Mouse (Mus musculus): ENCODE data around the gene Mcemp1. TPM values are rescaled to one million over a fixed set of nuclear protein-coding genes. Genes with fewer than 3 reads are reported as not detected.

Mcemp1 gene
- not detected in 4 replicates for total RNA-seq (2023; ENCODE audit: inconsistent age)

DNA sequence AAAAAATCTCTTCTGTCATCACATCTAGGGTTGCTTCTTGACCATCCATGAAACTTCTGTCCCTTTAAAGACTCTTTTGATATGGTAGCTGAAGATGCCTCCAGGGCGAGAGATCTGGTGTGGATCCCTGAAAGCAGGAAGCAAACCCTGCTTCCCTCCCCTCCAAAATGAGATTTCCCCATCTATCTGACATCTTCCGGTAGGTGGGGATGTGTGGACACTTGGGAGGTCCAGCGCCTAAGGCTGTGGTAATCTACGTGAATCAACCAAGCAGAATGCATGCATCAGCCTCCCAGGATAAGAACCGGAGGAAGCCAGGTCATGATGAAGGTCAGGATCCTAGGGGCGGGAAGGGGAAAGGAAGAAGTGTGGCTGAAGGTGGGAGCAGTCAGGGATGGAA is at the start of gene Mcemp1:
Gene Mcemp1, plus strand, starts transcription at position 248 of the 400 bp plus-strand sequence.

DNA sequence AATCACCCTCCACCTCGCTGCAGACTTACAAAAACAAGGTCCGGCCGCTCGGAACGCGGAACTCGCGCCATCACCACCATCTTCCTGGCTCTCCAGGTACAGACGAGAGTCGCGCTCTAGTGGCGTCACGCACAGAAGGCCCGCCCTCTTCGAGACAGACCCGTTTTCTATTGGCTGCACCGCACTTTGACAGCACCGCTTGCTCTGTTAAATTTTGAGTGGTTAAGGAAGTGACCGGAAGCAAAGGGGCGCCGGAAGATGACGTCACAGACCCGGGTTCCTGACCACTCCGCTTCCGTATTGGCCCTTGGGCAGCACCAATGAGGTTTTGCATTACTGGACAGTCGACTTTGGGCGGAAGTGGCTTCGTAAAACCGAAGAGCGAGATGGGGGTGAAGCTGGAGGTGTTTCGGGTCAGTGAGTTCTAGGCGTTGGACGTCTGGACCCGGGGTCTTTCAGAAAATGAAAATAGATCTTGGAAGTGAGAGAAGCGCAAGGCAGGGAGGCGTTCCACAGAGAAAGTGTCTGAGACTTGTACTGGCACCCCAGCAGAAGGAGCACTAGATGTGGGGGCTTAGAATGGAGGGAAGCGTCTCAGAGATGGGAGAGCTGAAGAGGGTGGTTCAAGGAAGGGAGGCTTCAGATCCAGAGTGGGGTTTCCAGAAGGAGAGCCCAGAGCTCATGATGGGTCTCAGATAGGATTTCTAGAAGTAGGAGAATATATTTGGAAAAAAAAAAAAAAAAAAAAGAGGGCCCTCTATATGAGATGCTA is 44.2 kb upstream of the Mcemp1 start, which contains the start of the genes Xab2 and Pet100:
Gene Xab2, minus strand, starts transcription at position 118 of the 772 bp plus-strand sequence.
Gene Pet100, plus strand, starts transcription at position 350 of the 772 bp plus-strand sequence.

DNA sequence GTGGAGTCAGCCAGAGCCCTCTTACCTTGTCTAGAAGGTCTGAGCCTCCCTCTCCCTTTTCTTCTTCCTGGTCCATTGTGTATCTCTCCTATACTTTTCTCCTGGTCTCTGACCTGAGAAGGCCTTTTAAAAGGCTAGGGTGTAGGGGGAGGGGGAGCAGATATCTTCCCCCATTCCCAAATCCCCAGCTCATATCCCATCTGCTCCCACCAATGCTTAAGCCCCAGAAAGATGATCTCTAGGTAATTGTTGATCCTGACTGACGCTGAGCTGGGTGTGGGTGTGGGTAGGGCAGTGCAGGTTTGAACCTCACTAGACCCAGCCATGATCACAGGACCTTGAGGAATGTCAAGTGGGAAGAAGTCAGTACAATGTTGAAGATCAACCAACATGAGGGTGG is 40.1 kb upstream of the Mcemp1 start, which contains the start of gene Pcp2:
Gene Pcp2, minus strand, starts transcription at position 101 of the 400 bp plus-strand sequence.

DNA sequence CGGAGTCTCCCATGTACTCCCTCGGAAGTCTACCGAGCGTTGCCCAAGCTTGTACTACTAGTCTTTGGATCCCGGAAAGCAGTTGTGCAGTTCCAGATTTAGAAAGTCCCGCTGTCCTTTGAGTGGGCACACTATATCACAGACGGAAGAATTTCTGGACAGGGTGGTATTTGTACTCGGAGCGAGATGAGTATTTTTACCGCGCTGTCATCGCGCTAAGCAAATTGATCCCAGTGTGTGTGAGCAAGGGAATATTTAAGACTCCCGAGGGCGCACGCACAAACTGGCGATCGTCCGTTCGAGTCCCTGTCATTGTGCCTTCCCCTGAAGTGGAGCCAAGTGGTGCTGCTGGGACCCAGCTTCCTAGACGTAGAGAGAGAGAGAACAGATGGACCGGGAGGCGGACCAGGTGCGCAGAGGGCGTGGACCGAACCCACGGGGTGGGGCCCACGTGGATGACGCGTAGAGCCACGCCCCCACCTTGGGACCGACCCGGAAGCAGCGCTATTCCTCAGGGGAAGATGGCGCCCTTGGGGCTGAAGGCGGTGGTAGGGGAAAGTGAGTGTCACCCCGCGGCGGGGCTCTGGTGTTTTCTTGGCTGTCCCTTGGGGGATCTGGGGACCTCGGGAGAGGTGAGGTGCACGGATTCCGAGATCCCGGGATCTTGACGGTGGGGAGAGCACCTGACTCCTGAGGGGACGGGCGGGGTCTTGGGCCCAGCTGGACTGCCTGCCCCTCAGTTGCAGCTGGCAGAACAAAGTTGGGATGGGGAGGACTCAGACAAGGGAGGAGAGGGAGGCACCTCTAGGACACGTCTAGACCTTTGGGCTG is 34.7 kb upstream of the Mcemp1 start, which contains the start of gene Stxbp2:
Gene Stxbp2, plus strand, starts transcription at position 309 of the 831 bp plus-strand sequence.

DNA sequence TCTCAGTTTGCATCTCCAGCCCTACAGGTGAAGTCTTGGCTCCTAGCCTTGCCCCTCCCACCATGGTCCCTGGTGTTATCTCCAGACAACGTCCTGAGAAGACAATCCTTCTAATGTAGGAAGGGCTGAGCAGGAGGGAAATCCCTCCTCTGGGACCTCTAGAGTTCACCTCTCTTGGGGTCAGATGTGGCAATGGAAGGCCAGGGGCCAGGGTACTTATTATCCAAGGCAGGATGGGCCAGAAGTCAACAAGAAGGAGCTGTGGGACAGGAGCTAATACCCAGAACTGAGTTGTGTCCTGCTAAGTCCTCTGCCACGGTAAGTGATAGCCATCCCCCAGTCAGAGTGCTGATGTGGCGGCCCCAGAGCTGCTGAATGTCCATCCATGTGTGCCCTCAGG is 10.0 kb upstream of the Mcemp1 start, which contains the start of gene Retn:
Gene Retn, plus strand, starts transcription at position 245 of the 400 bp plus-strand sequence.

DNA sequence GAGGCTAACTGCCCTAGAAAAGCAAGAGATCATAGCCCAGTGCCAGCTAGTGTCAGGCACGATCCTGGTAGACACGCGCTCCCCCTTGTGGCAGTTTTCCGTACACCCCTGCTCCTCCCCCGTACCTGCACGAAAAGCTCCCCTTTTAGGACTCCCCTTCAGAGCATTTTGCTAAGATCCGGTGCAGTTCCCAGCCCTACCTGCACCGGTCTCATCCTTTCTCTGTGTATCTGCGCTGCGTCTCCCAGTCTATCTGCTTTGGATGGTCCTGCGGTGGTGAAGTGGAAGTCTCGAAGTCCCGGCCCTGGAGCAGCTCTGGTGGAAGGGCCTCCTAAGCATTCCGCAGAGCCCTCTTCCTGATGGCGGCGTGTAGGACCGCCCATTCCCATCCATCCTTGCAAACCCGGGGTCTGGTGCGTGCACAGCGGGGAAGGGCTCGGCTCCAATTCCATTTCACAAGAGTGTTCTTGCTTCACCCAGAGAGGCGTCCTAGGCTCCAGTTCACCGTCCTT is 6.5 kb downstream of the Mcemp1 start, which contains the start of gene Fcor:
Gene Fcor, minus strand, starts transcription at position 383 of the 512 bp plus-strand sequence.

DNA sequence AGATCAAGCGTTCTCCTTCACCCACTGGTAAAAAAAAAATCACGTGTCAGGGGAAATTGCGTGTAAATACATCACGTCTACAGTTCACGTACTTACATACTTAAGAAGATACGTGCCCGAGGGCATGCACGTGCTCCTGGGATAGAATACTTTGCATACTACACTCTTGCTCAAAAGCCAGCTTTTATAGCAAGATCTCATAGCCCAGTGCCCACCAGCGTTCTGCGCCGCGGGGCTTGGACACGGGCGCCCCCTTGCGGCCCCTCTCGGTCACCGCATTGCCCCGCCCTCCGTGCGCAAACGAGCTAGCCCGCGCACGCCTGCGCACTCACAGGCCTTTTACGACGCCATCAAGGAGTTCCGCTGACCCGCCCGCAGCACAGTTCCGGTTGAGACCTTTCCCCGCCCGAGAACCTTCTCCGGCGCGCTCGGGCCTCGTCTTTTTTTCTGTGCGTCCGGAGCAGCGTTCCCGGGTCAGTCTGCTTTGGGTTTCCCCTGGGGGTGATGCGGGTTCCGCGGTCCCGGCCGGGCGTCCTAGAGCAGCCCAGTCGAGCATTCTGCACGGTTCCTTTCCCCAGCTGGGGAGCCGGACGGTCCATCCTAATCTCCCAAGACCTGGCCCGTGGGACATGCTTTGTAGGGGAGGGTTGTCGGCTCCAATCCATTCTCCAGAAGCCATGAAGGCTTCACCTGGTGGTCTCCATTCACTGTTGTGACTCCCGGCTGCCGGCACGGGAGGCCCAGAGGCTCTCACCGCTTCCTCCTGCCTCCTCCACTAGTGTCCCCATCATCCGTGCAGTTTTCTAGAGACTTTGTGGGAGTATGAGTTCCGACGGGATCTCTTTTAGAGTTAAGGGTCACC is 10.8 kb downstream of the Mcemp1 start, which contains the start of gene Trappc5:
Gene Trappc5, plus strand, starts transcription at position 169 of the 862 bp plus-strand sequence.

DNA sequence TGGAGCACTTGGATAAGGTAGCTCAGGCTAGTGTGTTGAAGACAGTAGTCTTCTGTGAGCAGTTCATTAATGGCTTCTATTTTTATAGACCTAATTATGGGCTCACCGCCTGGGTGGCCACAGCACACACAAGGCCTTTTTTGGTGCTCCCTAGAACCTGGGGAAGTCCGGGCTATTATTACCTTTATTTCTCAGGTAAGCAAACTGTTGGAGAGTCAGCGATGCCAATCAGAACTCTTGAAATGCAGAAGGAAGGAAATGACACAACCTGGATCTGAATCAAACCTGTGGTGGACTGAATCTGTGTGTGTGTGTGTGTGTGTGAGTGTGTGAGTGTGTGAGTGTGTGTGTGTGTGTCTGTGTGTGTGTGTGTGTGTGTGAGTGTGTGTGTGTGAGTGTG is 28.6 kb downstream of the Mcemp1 start, which contains the start of gene Fcer2a:
Gene Fcer2a, minus strand, starts transcription at position 55 of the 400 bp plus-strand sequence.

Other genes with a start within 250 kb of the Mcemp1 start
- gene Pex11g, start 198.1 kb upstream of the Mcemp1 start, total RNA-seq (2023; ENCODE audit: inconsistent age), result 0.80 to 1.7 TPM (median 1.4 TPM) in 4 replicates
- 4.9 to 9.2 TPM (median 7.3 TPM) in 4 replicates for gene Tex45, start 194.9 kb upstream of the Mcemp1 start, total RNA-seq (2023; ENCODE audit: inconsistent age)
- 8.0 to 11.4 TPM (median 9.8 TPM) in 4 replicates for gene Zfp358, start 172.6 kb upstream of the Mcemp1 start, total RNA-seq (2023; ENCODE audit: inconsistent age)
- 89.1 to 114 TPM (median 104 TPM) in 4 replicates for gene Mcoln1, start 165.3 kb upstream of the Mcemp1 start, total RNA-seq (2023; ENCODE audit: inconsistent age)
- gene Pnpla6, start 150.4 kb upstream of the Mcemp1 start, total RNA-seq (2023; ENCODE audit: inconsistent age), result 60.2 to 80.5 TPM (median 68.7 TPM) in 4 replicates
- gene C330021F23Rik, start 97.8 kb upstream of the Mcemp1 start, total RNA-seq (2023; ENCODE audit: inconsistent age), result not detected in 4 replicates
- 0.12 to 0.27 TPM (median 0.18 TPM) in 4 replicates for gene Camsap3, start 78.5 kb upstream of the Mcemp1 start, total RNA-seq (2023; ENCODE audit: inconsistent age)
- gene Xab2, start 44.4 kb upstream of the Mcemp1 start, total RNA-seq (2023; ENCODE audit: inconsistent age), result 91.5 to 105 TPM (median 97.7 TPM) in 4 replicates
- 67.8 to 74.9 TPM (median 70.5 TPM) in 4 replicates for gene Pet100, start 44.2 kb upstream of the Mcemp1 start, total RNA-seq (2023; ENCODE audit: inconsistent age)
- not detected in 4 replicates for gene Pcp2, start 40.2 kb upstream of the Mcemp1 start, total RNA-seq (2023; ENCODE audit: inconsistent age)
- 248 to 283 TPM (median 258 TPM) in 4 replicates for gene Stxbp2, start 34.8 kb upstream of the Mcemp1 start, total RNA-seq (2023; ENCODE audit: inconsistent age)
- not detected in 4 replicates for gene Retn, start 10.0 kb upstream of the Mcemp1 start, total RNA-seq (2023; ENCODE audit: inconsistent age)
- gene Fcor, start 6.6 kb downstream of the Mcemp1 start, total RNA-seq (2023; ENCODE audit: inconsistent age), result 1.6 TPM in 1 of 4 replicates, not detected in the others
- 19.9 to 22.8 TPM (median 21.2 TPM) in 4 replicates for gene Trappc5, start 10.5 kb downstream of the Mcemp1 start, total RNA-seq (2023; ENCODE audit: inconsistent age)
- 517 to 653 TPM (median 596 TPM) in 4 replicates for gene Fcer2a, start 28.4 kb downstream of the Mcemp1 start, total RNA-seq (2023; ENCODE audit: inconsistent age)
- gene Clec4g, start 54.9 kb downstream of the Mcemp1 start, total RNA-seq (2023; ENCODE audit: inconsistent age), result 0.35 TPM in 1 of 4 replicates, not detected in the others
- gene Cd209a, start 83.2 kb downstream of the Mcemp1 start, total RNA-seq (2023; ENCODE audit: inconsistent age), result 0.35 to 1.5 TPM (median 0.90 TPM) in 4 replicates
- gene Cd209e, start 188.6 kb downstream of the Mcemp1 start, total RNA-seq (2023; ENCODE audit: inconsistent age), result not detected in 4 replicates
- gene Cd209d, start 212.8 kb downstream of the Mcemp1 start, total RNA-seq (2023; ENCODE audit: inconsistent age), result not detected in 4 replicates